Mouse (Mus musculus) neural tube, embryonic 12.5 days (tissue): ENCODE measurements around the gene Olfr1278. TPM values are rescaled to one million over a fixed set of nuclear protein-coding genes. Genes with fewer than 3 reads are reported as not detected.
"Not testable (repeated sequence)": the region's sequence is repeated elsewhere in the genome, so short reads cannot be mapped to it uniquely, and the experiment has no call there.

Experiments used
- ATAC-seq: fragments of 200-750 bp; cut with Nextera tagmentation; 2 replicates; pipeline ENCODE4 v1.8.0; 2017; ENCODE audit warnings: low read depth, mild to moderate bottlenecking, moderate TSS enrichment, moderate library complexity; ENCODE audit not compliant: low FRiP score
- H3K27ac ChIP-seq: fragments of 300-500 bp; sonication (generic); 2 replicates; pipeline ENCODE4 v1.5.1; 2016
- H3K27me3 ChIP-seq: fragments of 300-500 bp; sonication (generic); replicated peaks from 2 replicates; pipeline ENCODE4 v1.6.1; 2016; ENCODE audit warnings: mild to moderate bottlenecking
- H3K36me3 ChIP-seq: fragments of 300-500 bp; sonication (generic); 2 replicates; pipeline ENCODE4 v1.6.1; 2016; ENCODE audit warnings: mild to moderate bottlenecking
- H3K4me1 ChIP-seq: fragments of 300-500 bp; sonication (generic); 2 replicates; pipeline ENCODE4 v1.6.1; 2016
- H3K4me2 ChIP-seq: fragments of 300-500 bp; sonication (generic); replicated peaks from 2 replicates; pipeline ENCODE4 v1.6.1; 2016; ENCODE audit warnings: mild to moderate bottlenecking
- H3K4me3 ChIP-seq: fragments of 300-500 bp; sonication (generic); 2 replicates; pipeline ENCODE4 v1.5.1; 2016
- H3K9ac ChIP-seq: fragments of 300-500 bp; sonication (generic); 2 replicates; pipeline ENCODE4 v1.6.1; 2016; ENCODE audit warnings: mild to moderate bottlenecking
- H3K9me3 ChIP-seq: fragments of 300-500 bp; sonication (generic); 2 replicates; pipeline ENCODE4 v1.6.1; 2016; ENCODE audit warnings: mild to moderate bottlenecking
- WGBS: fragments of 180-500 bp; shearing (Covaris S2); methylation state at CpG from one replicate; pipeline ENCODE4 v1.1.7; 2016; 5-methylcytosine and 5-hydroxymethylcytosine counted together
- polyA plus RNA-seq: library from polyadenylated mRNA; unstranded; fragments of >200 nt; fragmentation: Nextera tagmentation; extraction: Ambion mirVana; gene quantifications from 2 replicates; pipeline ENCODE4 v1.2.1, GENCODE M21; 2016

Olfr1278 gene
- polyA plus RNA-seq = not detected in 2 replicates

DNA sequence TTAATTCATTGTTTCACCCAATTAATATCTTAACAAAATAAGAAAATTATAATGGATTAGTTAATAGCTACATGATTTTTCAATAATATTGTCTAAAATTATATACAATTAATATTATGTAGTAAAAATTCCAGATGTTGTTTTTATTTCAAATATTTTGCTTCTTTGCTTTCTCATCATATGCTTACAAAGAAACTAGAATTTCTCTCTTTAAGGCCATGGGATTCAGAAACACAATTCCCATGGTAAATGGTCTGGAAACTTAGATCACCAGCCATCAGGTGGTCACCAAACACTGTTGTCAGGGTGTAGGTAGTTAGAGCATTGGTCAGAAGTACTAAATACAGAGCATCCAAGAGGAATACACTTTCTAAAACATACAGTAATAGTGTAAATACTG, at the start of gene Olfr1278:
Gene Olfr1278, plus strand, starts transcription at position 301 of the 400 bp plus-strand sequence.
- H3K36me3 ChIP-seq = no peaks in the 10 kb centered on the region
- H3K9me3 ChIP-seq = no peaks in the 10 kb centered on the region
- no peaks in the 10 kb centered on the region for H3K4me1 ChIP-seq
- no peak within 1 kb of the TSS for H3K27ac ChIP-seq
- no peaks in the 10 kb centered on the region for H3K27me3 ChIP-seq
- no peak within 1 kb of the TSS for H3K9ac ChIP-seq
- no peak for ATAC-seq
- no peak within 1 kb of the TSS for H3K4me2 ChIP-seq
- H3K4me3 ChIP-seq = no peak within 1 kb of the TSS

DNA sequence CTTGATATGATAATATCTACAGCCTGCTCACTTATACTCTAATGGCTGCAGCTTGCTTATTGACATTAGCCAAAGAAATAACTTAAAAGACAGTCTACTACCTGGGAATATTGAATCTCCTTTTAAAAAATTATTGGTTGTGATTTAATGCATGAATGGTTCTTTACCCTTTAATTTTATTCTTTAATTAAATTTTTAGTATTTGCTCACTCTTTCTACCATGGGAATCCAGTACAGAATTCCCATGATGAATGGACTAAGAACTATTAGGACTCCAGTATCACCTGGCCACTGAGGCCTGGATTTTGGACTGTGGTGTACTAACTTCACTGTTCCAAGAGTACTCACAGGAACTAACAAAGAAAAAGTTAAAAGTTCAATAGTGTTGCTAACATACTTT, 35.7 kb upstream of the Olfr1278 start, which contains the start of gene Olfr1276:
Gene Olfr1276, plus strand, starts transcription at position 301 of the 400 bp plus-strand sequence.
- H3K4me1 ChIP-seq = no peaks in the 10 kb centered on the region
- H3K27me3 ChIP-seq = no peaks in the 10 kb centered on the region
- ATAC-seq = no peak
- H3K4me3 ChIP-seq = no peak within 1 kb of the TSS
- no peaks in the 10 kb centered on the region for H3K9me3 ChIP-seq
- H3K4me2 ChIP-seq = no peak within 1 kb of the TSS
- H3K36me3 ChIP-seq = no peaks in the 10 kb centered on the region
- H3K9ac ChIP-seq = no peak within 1 kb of the TSS
- no peak within 1 kb of the TSS for H3K27ac ChIP-seq

DNA sequence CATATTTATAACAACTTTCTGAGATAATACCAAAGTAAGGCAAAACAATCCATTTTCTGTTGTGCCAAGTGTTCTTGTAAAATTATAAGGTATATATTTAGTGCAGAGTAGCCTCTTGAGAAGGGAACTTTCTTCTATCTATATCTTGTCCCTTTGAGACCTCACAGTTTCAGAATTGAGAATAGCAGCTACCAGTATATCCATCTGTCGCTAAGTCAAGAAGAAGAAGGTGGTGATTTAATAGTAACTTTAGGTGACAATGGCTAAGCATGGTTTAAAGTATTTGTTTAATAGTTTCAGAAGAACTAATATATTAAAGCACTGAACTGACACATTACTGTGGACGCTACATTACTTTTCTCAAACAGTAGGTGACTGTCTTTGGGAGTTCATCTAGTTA, 15.9 kb upstream of the Olfr1278 start, which contains the start of gene Olfr1277:
Gene Olfr1277, minus strand, starts transcription at position 101 of the 400 bp plus-strand sequence.
- Histone ChIP-seq H3K36me3 (no peaks in the 10 kb centered on the region), H3K27ac (no peak within 1 kb of the TSS), H3K4me1 (no peaks in the 10 kb centered on the region), H3K9ac (no peak within 1 kb of the TSS), H3K27me3 (no peaks in the 10 kb centered on the region), H3K4me3 (no peak within 1 kb of the TSS), H3K4me2 (no peak within 1 kb of the TSS), H3K9me3 (no peaks in the 10 kb centered on the region)
- 80% methylated on average over 2 of the region's 2 CpGs for WGBS
- ATAC-seq = no peak

DNA sequence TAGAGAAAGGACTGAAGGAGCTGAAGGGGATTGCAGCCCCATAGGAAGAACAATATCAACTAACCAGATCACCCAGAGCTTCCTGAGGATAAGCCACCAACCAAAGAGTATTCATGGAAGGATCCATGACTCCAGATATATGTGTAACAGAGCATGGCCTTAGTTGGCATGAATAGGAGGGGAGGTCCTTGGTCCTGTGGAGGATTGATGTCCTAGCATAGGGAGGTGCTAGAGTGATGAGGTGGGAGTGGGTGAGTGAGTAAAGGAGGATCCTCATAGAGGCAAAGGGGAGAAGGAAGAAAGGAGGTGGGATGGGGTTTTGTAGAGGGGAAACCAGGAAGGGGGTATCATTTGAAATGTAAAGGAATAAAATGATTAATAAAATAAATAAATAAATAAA, 8.6 kb downstream of the Olfr1278 start:
- Histone ChIP-seq H3K27me3 (no peaks in the 10 kb centered on the region), H3K36me3 (no peaks in the 10 kb centered on the region), H3K9me3 (no peaks in the 10 kb centered on the region), H3K4me1 (no peaks in the 10 kb centered on the region), H3K4me2 (no peak overlapping the region), H3K4me3 (no peak overlapping the region), H3K9ac (no peak overlapping the region), H3K27ac (no peak overlapping the region)
- no peak for ATAC-seq

DNA sequence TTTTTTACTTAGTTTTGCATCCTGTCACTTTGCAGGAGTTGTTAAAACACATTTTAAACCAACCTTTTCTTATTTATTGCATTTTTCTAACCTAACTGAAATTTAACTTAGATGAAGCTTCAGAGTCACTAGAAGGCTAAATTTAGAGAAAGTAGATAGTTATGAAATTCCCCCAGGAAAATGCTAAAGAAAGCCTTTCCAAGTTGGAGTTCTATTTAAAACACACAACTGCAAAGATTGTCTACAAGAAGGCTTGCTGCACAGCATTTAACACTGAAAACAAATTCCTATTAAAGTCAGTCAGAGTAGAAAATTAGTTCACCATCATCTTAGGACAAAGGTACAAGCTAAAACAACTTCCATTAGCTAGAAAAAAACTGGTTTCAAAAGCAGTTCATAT, 10.4 kb downstream of the Olfr1278 start, which contains the start of gene Olfr1279:
Gene Olfr1279, plus strand, starts transcription at position 262 of the 400 bp plus-strand sequence.
- no peak for ATAC-seq
- no peaks in the 10 kb centered on the region for H3K9me3 ChIP-seq
- no peak within 1 kb of the TSS for H3K4me2 ChIP-seq
- no peak within 1 kb of the TSS for H3K4me3 ChIP-seq
- H3K9ac ChIP-seq = no peak within 1 kb of the TSS
- H3K27ac ChIP-seq = no peak within 1 kb of the TSS
- no peaks in the 10 kb centered on the region for H3K4me1 ChIP-seq
- H3K27me3 ChIP-seq = no peaks in the 10 kb centered on the region
- H3K36me3 ChIP-seq = no peaks in the 10 kb centered on the region

DNA sequence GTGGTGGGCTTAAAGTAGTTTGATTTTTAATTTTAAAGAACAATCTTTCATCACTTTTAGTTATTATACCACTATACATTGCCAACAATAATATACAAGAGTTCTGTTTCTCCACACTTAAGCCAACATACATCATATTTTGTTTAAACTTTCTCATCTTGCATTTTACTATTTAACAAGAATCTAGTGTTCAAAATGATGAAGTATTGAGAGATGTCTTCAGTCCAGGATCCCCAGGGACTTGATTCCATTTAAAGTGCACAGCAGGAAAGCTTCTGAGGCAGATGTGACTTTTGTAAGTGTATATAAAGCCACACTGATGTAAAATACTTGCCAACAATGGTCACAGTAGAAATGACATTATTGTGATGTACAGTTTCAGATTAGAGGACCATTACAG, 23.8 kb downstream of the Olfr1278 start, which contains the start of gene Olfr1280:
Gene Olfr1280, plus strand, starts transcription at position 301 of the 400 bp plus-strand sequence.
- Histone ChIP-seq H3K36me3 (no peaks in the 10 kb centered on the region), H3K27me3 (no peaks in the 10 kb centered on the region), H3K27ac (no peak within 1 kb of the TSS), H3K4me3 (no peak within 1 kb of the TSS), H3K9ac (no peak within 1 kb of the TSS), H3K9me3 (no peaks in the 10 kb centered on the region), H3K4me2 (no peak within 1 kb of the TSS), H3K4me1 (no peaks in the 10 kb centered on the region)
- no peak for ATAC-seq

DNA sequence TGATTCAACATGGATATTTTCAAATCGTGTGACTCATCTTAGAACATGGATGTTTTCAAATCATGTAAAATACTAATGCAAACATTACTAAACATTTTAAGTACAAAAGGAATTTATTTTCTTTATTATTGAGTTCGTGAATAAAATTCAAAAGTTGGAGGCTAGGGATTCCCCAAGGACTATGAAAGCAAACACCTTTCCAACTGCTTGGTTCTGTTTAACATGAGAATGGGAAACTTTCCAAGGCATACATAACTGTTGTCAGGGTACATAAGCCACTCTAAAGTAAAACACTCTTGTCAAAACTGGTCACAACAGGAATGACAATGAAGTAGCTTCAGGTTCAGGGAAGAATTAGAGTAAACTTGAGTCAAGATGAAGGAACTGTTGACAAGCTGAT, 36.3 kb downstream of the Olfr1278 start, which contains the start of gene Olfr1281:
Gene Olfr1281, plus strand, starts transcription at position 301 of the 400 bp plus-strand sequence.
- Histone ChIP-seq H3K27me3 (no peaks in the 10 kb centered on the region), H3K27ac (no peak within 1 kb of the TSS), H3K9ac (no peak within 1 kb of the TSS), H3K4me2 (no peak within 1 kb of the TSS), H3K4me1 (no peaks in the 10 kb centered on the region), H3K36me3 (no peaks in the 10 kb centered on the region), H3K9me3 (no peaks in the 10 kb centered on the region), H3K4me3 (no peak within 1 kb of the TSS)
- WGBS = 78% methylated on average over 2 of the region's 2 CpGs
- no peak for ATAC-seq

DNA sequence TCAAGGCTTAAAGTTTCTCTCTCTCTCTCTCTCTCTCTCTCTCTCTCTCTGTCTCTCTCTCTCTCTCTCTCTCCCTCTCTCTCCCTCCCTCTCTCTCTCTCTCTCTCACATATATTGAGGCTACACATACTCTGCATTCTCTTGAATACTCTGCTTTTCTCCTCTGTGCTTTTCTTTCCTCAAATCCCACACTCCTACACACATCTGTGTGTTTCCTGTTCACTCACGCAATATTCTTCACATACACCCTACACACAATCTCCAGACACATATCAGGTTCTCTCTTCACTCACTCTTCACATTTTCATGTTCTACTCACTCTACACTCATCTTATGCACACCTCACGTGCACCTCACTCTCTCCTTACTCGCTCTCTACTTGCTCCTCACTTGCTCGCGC, 43.8 kb downstream of the Olfr1278 start:
- H3K36me3 ChIP-seq, H3K27me3 ChIP-seq, ATAC-seq, H3K4me2 ChIP-seq, H3K9ac ChIP-seq, H3K27ac ChIP-seq, H3K4me3 ChIP-seq, H3K4me1 ChIP-seq, H3K9me3 ChIP-seq: not testable (repeated sequence)
- 89% methylated on average over 5 of the region's 5 CpGs for whole genome bisulfite sequencing

DNA sequence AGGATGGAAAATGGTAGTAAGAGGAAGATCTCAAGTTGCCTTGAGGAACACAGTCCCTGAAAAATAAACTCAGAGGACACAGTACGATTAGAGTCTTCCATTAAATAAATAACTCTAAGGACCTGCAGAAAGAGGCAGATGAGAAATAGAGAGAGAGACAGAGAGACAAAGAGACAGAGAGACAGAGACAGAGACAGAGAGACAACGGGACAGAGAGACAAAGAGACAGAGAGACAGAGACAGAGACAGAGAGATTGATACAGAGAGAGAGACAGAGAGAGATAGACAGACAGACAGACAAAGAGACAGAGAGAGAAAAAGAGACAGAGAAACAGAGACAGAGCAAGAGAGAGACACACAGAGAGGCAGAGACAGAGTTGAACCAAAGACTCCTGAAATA, 46.0 kb downstream of the Olfr1278 start, which contains the start of gene Olfr1282:
Gene Olfr1282, minus strand, starts transcription at position 101 of the 400 bp plus-strand sequence.
- no peaks in the 10 kb centered on the region for H3K9me3 ChIP-seq
- H3K36me3 ChIP-seq = no peaks in the 10 kb centered on the region
- no peaks in the 10 kb centered on the region for H3K27me3 ChIP-seq
- ATAC-seq = no peak
- no peak within 1 kb of the TSS for H3K4me2 ChIP-seq
- H3K9ac ChIP-seq = no peak within 1 kb of the TSS
- no peak within 1 kb of the TSS for H3K4me3 ChIP-seq
- WGBS = 80% methylated on average over 2 of the region's 2 CpGs
- no peak within 1 kb of the TSS for H3K27ac ChIP-seq
- H3K4me1 ChIP-seq = no peaks in the 10 kb centered on the region

Other genes starting within 250 kb of the Olfr1278 start
- not detected in 2 replicates for gene Gm13941, start 184.2 kb upstream of the Olfr1278 start, polyA plus RNA-seq
- gene Gm15130, start 137.2 kb upstream of the Olfr1278 start, polyA plus RNA-seq = not detected in 2 replicates
- gene 4930430A15Rik, start 60.5 kb upstream of the Olfr1278 start, polyA plus RNA-seq = not detected in 2 replicates
- not detected in 2 replicates for gene Olfr1275, start 54.9 kb upstream of the Olfr1278 start, polyA plus RNA-seq
- not detected in 2 replicates for gene Olfr1276, start 35.6 kb upstream of the Olfr1278 start, polyA plus RNA-seq
- not detected in 2 replicates for gene Olfr1277, start 16.0 kb upstream of the Olfr1278 start, polyA plus RNA-seq
- not detected in 2 replicates for gene Olfr1279, start 10.5 kb downstream of the Olfr1278 start, polyA plus RNA-seq
- gene Olfr1280, start 23.9 kb downstream of the Olfr1278 start, polyA plus RNA-seq = not detected in 2 replicates
- not detected in 2 replicates for gene Olfr1281, start 36.4 kb downstream of the Olfr1278 start, polyA plus RNA-seq
- not detected in 2 replicates for gene Olfr1282, start 45.9 kb downstream of the Olfr1278 start, polyA plus RNA-seq
- not detected in 2 replicates for gene Olfr1283, start 76.7 kb downstream of the Olfr1278 start, polyA plus RNA-seq
- gene Olfr1284, start 85.4 kb downstream of the Olfr1278 start, polyA plus RNA-seq = not detected in 2 replicates
- gene Olfr1286, start 133.0 kb downstream of the Olfr1278 start, polyA plus RNA-seq = not detected in 2 replicates
- gene Olfr1287, start 159.0 kb downstream of the Olfr1278 start, polyA plus RNA-seq = not detected in 2 replicates
- not detected in 2 replicates for gene Olfr1288, start 184.0 kb downstream of the Olfr1278 start, polyA plus RNA-seq
- gene Olfr1289, start 190.7 kb downstream of the Olfr1278 start, polyA plus RNA-seq = not detected in 2 replicates
- not detected in 2 replicates for gene Olfr1290, start 203.7 kb downstream of the Olfr1278 start, polyA plus RNA-seq
- gene Olfr1291-ps1, start 207.0 kb downstream of the Olfr1278 start, polyA plus RNA-seq = not detected in 2 replicates
- not detected in 2 replicates for gene Olfr1293-ps, start 235.1 kb downstream of the Olfr1278 start, polyA plus RNA-seq